Mouse (Mus musculus) kidney, postnatal 25 days (tissue): ENCODE data around the gene Lpar6.
A peak's percentile ranks its signal among the peaks of the same experiment; 100 is the strongest.

Experiments
- DNase-seq, 2 experiments: peaks; one replicate each; pipeline ENCODE4 v3.0.0; 2021; ENCODE audit warnings: mixed read lengths in 2 of 2

Lpar6 gene

GRCm38 (mm10) chr14:73257348-73257747 lies 19.7 kb downstream of the Lpar6 start:
- DNase-seq: no peak

GRCm38 (mm10) chr14:73258181-73258580 lies 20.5 kb downstream of the Lpar6 start:
- DNase-seq: no peak

GRCm38 (mm10) chr14:73262210-73262609 lies 24.5 kb downstream of the Lpar6 start:
- no peak for DNase-seq

GRCm38 (mm10) chr14:73266166-73266565 lies 28.5 kb downstream of the Lpar6 start:
- peak in 1 of 2 experiments; percentile 38 for DNase-seq

GRCm38 (mm10) chr14:73271807-73272206 lies 34.1 kb downstream of the Lpar6 start:
- DNase-seq: no peak

GRCm38 (mm10) chr14:73279096-73279495 lies 41.4 kb downstream of the Lpar6 start:
- DNase-seq: no peak

GRCm38 (mm10) chr14:73280996-73281395 lies 43.3 kb downstream of the Lpar6 start:
- peak in 1 of 2 experiments; percentile 29 for DNase-seq

GRCm38 (mm10) chr14:73289915-73290314 lies 52.2 kb downstream of the Lpar6 start:
- no peak for DNase-seq

GRCm38 (mm10) chr14:73292434-73292833 lies 54.7 kb downstream of the Lpar6 start:
- no peak for DNase-seq
